Mouse (Mus musculus): ENCODE data around the gene Oxt.

GRCm38 (mm10) chr2:130568921-130569320, 7.1 kb upstream of the Oxt start:
- TF ChIP-seq CTCF (IDR thresholded peaks at IDR 0.05; ENCODE audit: low read depth, low read length) (no peak), POLR2A (IDR thresholded peaks at IDR 0.05; ENCODE audit: insufficient read depth, low read length) (no peak)
